Mouse (Mus musculus) left cerebral cortex, adult 2 months (tissue): ENCODE results near the gene Arhgap10. TPM values are rescaled to one million over a fixed set of nuclear protein-coding genes. Genes with fewer than 3 reads are reported as not detected.

Experiments used
- DNase-seq, 2 experiments: peaks; one replicate each; pipeline ENCODE4 v3.0.0; 2021 to 2022; ENCODE audit warnings: low spot score in 2 of 2, mixed read lengths in 1 of 2; ENCODE audit errors: extremely low spot score in 1 of 2
- H3K27ac ChIP-seq: fragments of 200-600 bp; 2 replicates; pipeline ENCODE4 v1.8.1; 2022
- H3K4me3 ChIP-seq: fragments of 200-600 bp; 2 replicates; pipeline ENCODE4 v1.8.1; 2022
- CTCF ChIP-seq: fragments of 200-600 bp; IDR thresholded peaks from 2 replicates; pipeline ENCODE4 v1.8.1; 2022; ENCODE audit warnings: antibody characterized with exemption, mild to moderate bottlenecking, moderate library complexity
- intact Hi-C: fragments of 180-260 bp; cut with DNase I; formaldehyde crosslinking; loops from one replicate; pipeline ENCODE4 v1.15.1; 2025
- total RNA-seq, 2 experiments: library from RNA; stranded (reverse); gene quantifications; 2 replicates each; pipeline ENCODE4 v1.2.3; 2021

Gene Arhgap10
- total RNA-seq, 2 experiments from 2014 or later = 39.2 to 40.1 TPM

GRCm38 (mm10) chr8:77256450-77257084 lies 261.2 kb downstream of the Arhgap10 start:
- TF ChIP-seq CTCF = no peak
- no peak overlapping the region for H3K4me3 ChIP-seq
- DNase-seq = peak; percentile 50
- intact Hi-C loops = loop anchor here (2.0 kb wide), 1 partner anchor 36 kb away; no protein-coding TSS in a partner anchor
- peak overlapping the region; percentile 87 for H3K27ac ChIP-seq

DNA sequence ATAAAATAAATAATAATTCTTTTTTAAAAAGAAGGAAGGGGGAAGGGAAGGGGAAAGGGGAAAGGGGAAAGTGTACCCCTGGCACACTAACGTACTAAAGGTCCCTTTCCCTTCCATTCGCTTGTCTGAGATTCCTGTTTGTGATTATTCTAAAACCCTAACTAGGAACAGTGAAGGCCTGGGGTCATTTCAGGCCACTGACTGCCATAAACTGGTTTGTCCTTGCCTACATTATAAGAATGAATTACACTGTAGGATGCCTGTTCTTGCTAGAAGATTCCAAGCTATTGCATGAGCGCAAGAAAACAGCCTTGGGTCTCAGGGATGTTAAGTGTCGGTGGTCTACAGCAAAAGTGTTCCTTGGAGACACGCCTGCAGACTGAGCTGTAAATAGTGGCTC lies 263.3 kb downstream of the Arhgap10 start:
- Histone ChIP-seq H3K4me3 (no peak overlapping the region), H3K27ac (no peak overlapping the region)
- intact Hi-C loops = no loop called here
- no peak for TF ChIP-seq CTCF
- no peak for DNase-seq

DNA sequence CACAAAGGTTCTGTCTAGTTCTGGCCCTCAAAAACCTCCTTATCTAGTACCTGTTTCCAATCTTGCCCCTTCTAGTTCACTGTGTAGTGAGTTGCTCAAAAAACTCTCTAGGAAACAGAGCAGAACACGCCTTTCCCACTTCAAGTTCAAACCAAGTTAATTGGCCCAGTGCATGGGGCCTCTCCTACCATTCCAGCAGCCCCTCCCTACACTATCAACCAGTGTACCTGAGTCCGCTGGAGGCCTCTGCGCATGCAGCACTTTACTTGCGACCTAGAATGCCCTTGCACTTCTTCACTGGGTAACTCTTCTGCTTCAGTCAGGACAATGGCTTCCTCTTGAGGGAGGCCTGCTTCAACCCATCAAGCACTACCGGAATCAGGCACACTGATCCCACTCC lies 266.6 kb downstream of the Arhgap10 start:
- intact Hi-C loops = no loop called here
- TF ChIP-seq CTCF = no peak
- no peak overlapping the region for H3K4me3 ChIP-seq
- no peak overlapping the region for H3K27ac ChIP-seq
- no peak for DNase-seq

DNA sequence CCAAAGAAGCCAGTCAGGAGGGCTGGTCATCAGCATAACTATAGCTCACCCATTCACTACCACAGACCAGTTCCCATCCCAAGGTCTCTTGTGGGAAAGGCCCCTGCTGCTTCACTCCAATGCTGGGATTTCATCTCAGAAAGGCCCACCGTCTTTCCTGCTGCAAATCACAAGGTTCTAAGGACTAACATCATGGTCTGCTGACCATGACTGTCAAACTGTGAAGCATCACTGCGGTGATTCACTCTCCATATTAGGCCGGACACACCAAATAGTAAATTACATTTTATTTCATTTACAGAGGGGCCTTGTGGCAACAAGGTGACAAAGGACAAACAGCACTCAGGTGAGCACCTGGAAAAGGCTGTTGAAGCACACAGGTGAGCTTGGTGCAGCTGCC lies 267.7 kb downstream of the Arhgap10 start:
- Histone ChIP-seq H3K4me3 (no peak overlapping the region), H3K27ac (no peak overlapping the region)
- intact Hi-C loops = no loop called here
- no peak for TF ChIP-seq CTCF
- DNase-seq = no peak

DNA sequence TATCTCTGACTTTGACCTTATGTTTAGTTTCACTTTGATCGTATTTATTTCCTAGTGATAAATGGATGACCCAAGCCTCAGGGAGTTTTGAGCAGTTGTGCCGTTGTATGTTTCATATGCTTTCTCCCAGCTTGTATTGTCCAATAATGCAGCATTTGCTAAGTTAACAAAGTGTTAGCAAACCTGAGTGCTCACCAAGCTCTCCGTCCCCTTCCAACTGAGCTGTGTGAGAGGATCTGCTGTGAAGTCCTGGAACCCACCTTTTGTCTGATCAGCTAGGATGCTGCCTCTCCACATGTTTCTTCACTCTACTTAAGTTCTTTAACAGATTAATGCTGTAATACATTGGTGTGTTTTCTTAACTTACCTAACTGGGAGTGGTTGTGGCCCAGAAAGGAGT lies 276.4 kb downstream of the Arhgap10 start:
- H3K4me3 ChIP-seq = no peak overlapping the region
- DNase-seq = no peak
- intact Hi-C loops = no loop called here
- no peak overlapping the region for H3K27ac ChIP-seq
- no peak for TF ChIP-seq CTCF

DNA sequence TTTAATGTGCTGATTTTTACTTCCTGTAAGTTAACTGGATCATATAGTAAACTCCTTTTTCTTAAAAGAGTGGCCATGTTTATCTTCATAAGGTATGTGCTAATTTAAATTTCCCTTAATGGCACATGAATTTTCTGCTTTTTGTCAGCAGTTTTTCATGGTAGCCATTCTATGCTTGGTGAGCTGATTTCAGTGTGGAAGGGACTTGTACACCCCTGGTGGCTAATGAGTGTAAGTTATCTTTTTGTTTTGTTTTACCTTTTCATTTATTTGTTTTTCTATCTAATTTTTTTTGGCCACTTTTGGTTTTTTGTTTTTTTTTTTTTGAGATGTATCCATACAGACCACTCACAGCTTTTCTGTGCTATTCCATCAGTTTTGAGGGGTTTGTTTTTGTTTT lies 278.3 kb downstream of the Arhgap10 start:
- Histone ChIP-seq H3K4me3 (no peak overlapping the region), H3K27ac (no peak overlapping the region)
- intact Hi-C loops = no loop called here
- DNase-seq = no peak
- TF ChIP-seq CTCF = peak; percentile 38

- H3K4me3 ChIP-seq = no peak overlapping the region
- H3K27ac ChIP-seq = no peak overlapping the region
- no peak for TF ChIP-seq CTCF
- intact Hi-C loops = no loop called here
- no peak for DNase-seq
Observed at GRCm38 (mm10) chr8:77236701-77237100, 281.1 kb downstream of the Arhgap10 start.

DNA sequence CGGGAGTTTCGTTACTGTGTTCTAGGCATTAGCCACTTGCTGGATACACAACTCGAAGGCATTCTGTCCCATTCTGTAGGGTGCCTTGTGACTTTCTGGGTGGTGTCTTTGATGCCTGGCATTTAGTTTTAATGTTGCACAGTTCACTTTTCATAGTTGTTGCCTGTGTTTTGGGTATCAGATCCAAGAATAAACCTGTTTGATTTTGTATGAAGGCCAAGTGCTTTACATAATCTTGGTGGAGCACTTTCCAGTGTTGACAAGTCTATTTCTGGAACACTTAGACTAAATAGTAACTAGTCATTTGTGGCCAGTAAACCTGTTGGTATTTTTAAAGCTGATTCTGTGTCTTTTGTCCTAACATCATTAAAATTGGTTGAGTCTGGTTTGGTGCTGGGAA lies 285.3 kb downstream of the Arhgap10 start:
- intact Hi-C loops = no loop called here
- no peak for DNase-seq
- Histone ChIP-seq H3K4me3 (no peak overlapping the region), H3K27ac (no peak overlapping the region)
- no peak for TF ChIP-seq CTCF

GRCm38 (mm10) chr8:77231834-77232233 lies 285.9 kb downstream of the Arhgap10 start:
- intact Hi-C loops = no loop called here
- Histone ChIP-seq H3K27ac (no peak overlapping the region), H3K4me3 (no peak overlapping the region)
- TF ChIP-seq CTCF = no peak
- DNase-seq = no peak

- intact Hi-C loops = no loop called here
- no peak for TF ChIP-seq CTCF
- Histone ChIP-seq H3K4me3 (no peak overlapping the region), H3K27ac (no peak overlapping the region)
- no peak for DNase-seq
Observed at GRCm38 (mm10) chr8:77231211-77231610, 286.5 kb downstream of the Arhgap10 start.

DNA sequence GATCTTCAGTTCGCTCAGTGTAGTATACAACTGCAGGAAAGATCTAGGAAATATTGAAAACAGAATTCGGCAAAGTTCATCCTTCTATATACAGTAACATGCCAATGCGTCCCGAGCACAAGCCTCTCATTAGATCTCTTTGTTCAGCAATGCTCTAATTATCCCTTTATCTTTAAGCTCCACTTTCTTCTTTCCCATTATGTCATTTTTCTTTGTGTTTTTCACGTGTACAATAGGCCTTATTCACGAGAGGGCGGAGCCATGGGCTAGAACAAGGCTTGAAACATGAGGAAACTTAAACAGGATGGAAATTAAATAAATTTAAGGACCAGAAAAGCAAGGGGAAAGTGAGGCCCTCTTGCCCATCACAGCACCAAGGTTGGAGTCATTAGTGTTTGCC lies 289.1 kb downstream of the Arhgap10 start:
- no peak overlapping the region for H3K27ac ChIP-seq
- no peak for DNase-seq
- H3K4me3 ChIP-seq = no peak overlapping the region
- TF ChIP-seq CTCF = no peak
- intact Hi-C loops = no loop called here

DNA sequence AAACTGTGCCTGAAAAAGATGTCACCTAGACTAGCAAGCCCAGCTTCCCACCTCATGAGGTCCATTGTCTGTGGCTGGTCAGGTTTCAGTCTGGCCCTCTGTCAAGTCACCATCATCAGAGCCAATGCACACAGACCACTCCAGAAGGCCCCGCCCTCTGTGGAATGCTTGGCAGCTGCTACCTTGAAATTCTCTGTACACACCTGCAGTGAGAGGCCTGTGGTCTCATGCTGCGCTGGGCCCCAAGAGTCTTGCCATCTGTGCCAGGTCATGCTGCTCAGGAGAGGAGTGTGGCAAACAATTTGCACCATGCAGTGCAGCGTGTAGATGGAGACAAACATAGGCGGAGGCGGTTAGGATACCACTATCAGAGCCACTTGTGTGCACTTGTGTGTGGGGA lies 290.0 kb downstream of the Arhgap10 start:
- no peak overlapping the region for H3K4me3 ChIP-seq
- intact Hi-C loops = no loop called here
- DNase-seq = no peak
- no peak for TF ChIP-seq CTCF
- no peak overlapping the region for H3K27ac ChIP-seq

DNA sequence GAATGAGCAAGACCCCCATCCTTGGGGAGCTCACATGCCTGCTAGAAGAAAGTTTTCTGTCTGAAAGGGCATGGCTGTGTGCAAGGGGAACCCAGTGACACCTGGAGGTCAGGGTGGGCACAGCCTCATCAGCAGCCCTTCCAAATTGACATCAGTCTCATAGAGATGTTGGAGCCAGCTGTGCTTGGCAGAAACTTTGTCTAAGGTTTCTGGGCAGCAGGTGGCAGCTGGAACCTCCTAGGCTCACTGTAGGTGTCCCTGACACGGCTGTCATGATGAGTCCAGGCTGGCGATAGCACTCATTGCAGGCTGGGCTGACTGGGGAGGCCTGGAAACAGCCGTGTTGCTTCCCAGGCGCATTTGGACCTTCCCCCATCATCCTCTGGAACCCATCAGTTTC lies 294.6 kb downstream of the Arhgap10 start:
- no peak for DNase-seq
- intact Hi-C loops = no loop called here
- Histone ChIP-seq H3K27ac (no peak overlapping the region), H3K4me3 (no peak overlapping the region)
- TF ChIP-seq CTCF = no peak
